Mouse (Mus musculus) neural tube, embryonic 11.5 days (tissue): ENCODE measurements around the gene Phyhipl. TPM values are rescaled to one million over a fixed set of nuclear protein-coding genes. Genes with fewer than 3 reads are reported as not detected.
A peak's percentile ranks its signal among the peaks of the same experiment; 100 is the strongest.

Source experiments
- ATAC-seq: fragments of 200-750 bp; cut with Nextera tagmentation; 2 replicates; pipeline ENCODE4 v1.8.0; 2017; ENCODE audit warnings: moderate number of reproducible peaks, mild to moderate bottlenecking, moderate TSS enrichment, moderate library complexity; ENCODE audit not compliant: insufficient read depth, low FRiP score, low TSS enrichment
- DNase-seq: peaks from one replicate; pipeline ENCODE4 v3.0.0-alpha.2; 2015; ENCODE audit warnings: low spot score
- H3K27ac ChIP-seq: fragments of 300-500 bp; sonication (generic); 2 replicates; pipeline ENCODE4 v1.5.1; 2014; ENCODE audit warnings: low read depth, mild to moderate bottlenecking, low read length
- H3K27me3 ChIP-seq: fragments of 300-500 bp; sonication (generic); 2 replicates; pipeline ENCODE4 v1.6.1; 2014; ENCODE audit warnings: mild to moderate bottlenecking, low read length, mixed read lengths; ENCODE audit not compliant: control insufficient read depth, insufficient read depth
- H3K36me3 ChIP-seq: fragments of 300-500 bp; sonication (generic); 2 replicates; pipeline ENCODE4 v1.6.1; 2014; ENCODE audit warnings: mild to moderate bottlenecking, low read length, moderate library complexity, mixed read lengths; ENCODE audit not compliant: control insufficient read depth, insufficient read depth
- H3K4me1 ChIP-seq: fragments of 300-500 bp; sonication (generic); 2 replicates; pipeline ENCODE4 v1.6.1; 2014; ENCODE audit warnings: low read length, mixed read lengths; ENCODE audit not compliant: control insufficient read depth, insufficient read depth
- H3K4me2 ChIP-seq: fragments of 300-500 bp; sonication (generic); 2 replicates; pipeline ENCODE4 v1.6.1; 2014; ENCODE audit warnings: low read depth, mild to moderate bottlenecking, moderate library complexity
- H3K4me3 ChIP-seq: fragments of 300-500 bp; sonication (generic); 2 replicates; pipeline ENCODE4 v1.5.1; 2014; ENCODE audit warnings: low read depth, low read length
- H3K9ac ChIP-seq: fragments of 300-500 bp; sonication (generic); 2 replicates; pipeline ENCODE4 v1.6.1; 2014; ENCODE audit warnings: mild to moderate bottlenecking, low read length
- H3K9me3 ChIP-seq: fragments of 300-500 bp; sonication (generic); 2 replicates; pipeline ENCODE4 v1.6.1; 2016; ENCODE audit warnings: low read length; ENCODE audit not compliant: control insufficient read depth
- WGBS: fragments of 180-500 bp; shearing (Covaris S2); extraction: QIAGEN DNeasy Blood & Tissue Kit; methylation state at CpG from one replicate; pipeline ENCODE4 v1.1.7; 2014; 5-methylcytosine and 5-hydroxymethylcytosine counted together
- polyA plus RNA-seq: library from polyadenylated mRNA; unstranded; fragments of >200 nt; fragmentation: Nextera tagmentation; extraction: Ambion mirVana; gene quantifications from 2 replicates; pipeline ENCODE4 v1.2.1, GENCODE M21; 2014

Phyhipl gene
- polyA plus RNA-seq = 142 and 166 TPM in 2 replicates

- H3K4me3 ChIP-seq = no peak within 1 kb of the TSS
- H3K27ac ChIP-seq = 0 out of 2 replicates have a peak within 1 kb of the TSS, but pooled peaks have one; percentile 11
- H3K4me1 ChIP-seq = peaks cover 15% of the 10 kb centered on the region
- H3K9me3 ChIP-seq = no peaks in the 10 kb centered on the region
- no peaks in the 10 kb centered on the region for H3K27me3 ChIP-seq
- no peak within 1 kb of the TSS for H3K9ac ChIP-seq
- H3K4me2 ChIP-seq = no peak within 1 kb of the TSS
- H3K36me3 ChIP-seq = no peaks in the 10 kb centered on the region
- DNase-seq = no peak
- 32% methylated on average over 7 of the region's 7 CpGs for WGBS
- ATAC-seq = peak; percentile 76; the same call in 1 of the 2 replicates
These were observed at the start of gene Phyhipl for GRCm38 (mm10) chr10:70655828-70656227. Phyhipl (minus strand) TSS chr10:70655965.

GRCm38 (mm10) chr10:70703211-70703610 lies 47.4 kb upstream of the Phyhipl start:
- Histone ChIP-seq H3K27ac (no peak overlapping the region), H3K4me1 (no peaks in the 10 kb centered on the region), H3K9ac (no peak overlapping the region), H3K36me3 (no peaks in the 10 kb centered on the region), H3K4me2 (no peak overlapping the region), H3K27me3 (no peaks in the 10 kb centered on the region), H3K4me3 (no peak overlapping the region), H3K9me3 (no peaks in the 10 kb centered on the region)
- ATAC-seq = no peak
- no peak for DNase-seq
- WGBS = 73% methylated on average over 6 of the region's 6 CpGs

- no peaks in the 10 kb centered on the region for H3K4me1 ChIP-seq
These were observed 43.8 kb upstream of the Phyhipl start for GRCm38 (mm10) chr10:70699581-70699980.

GRCm38 (mm10) chr10:70698014-70698413 lies 42.2 kb upstream of the Phyhipl start:
- Histone ChIP-seq H3K4me1 (no peaks in the 10 kb centered on the region), H3K9ac (no peak overlapping the region), H3K36me3 (no peaks in the 10 kb centered on the region), H3K9me3 (no peaks in the 10 kb centered on the region), H3K4me3 (no peak overlapping the region), H3K4me2 (no peak overlapping the region), H3K27ac (no peak overlapping the region), H3K27me3 (no peaks in the 10 kb centered on the region)
- 92% methylated on average over 3 of the region's 3 CpGs for WGBS
- DNase-seq = no peak
- no peak for ATAC-seq

More at GRCm38 (mm10) chr10:70699581-70699980, 43.8 kb upstream of the Phyhipl start:
- ATAC-seq (no peak), DNase-seq (no peak)
- H3K9ac ChIP-seq = no peak overlapping the region
- no peaks in the 10 kb centered on the region for H3K9me3 ChIP-seq
- H3K4me3 ChIP-seq = no peak overlapping the region
- H3K4me2 ChIP-seq = no peak overlapping the region
- H3K27ac ChIP-seq = no peak overlapping the region
- H3K36me3 ChIP-seq = no peaks in the 10 kb centered on the region
- no peaks in the 10 kb centered on the region for H3K27me3 ChIP-seq
- WGBS = 93% methylated on average over 7 of the region's 7 CpGs

- Histone ChIP-seq H3K4me1 (no peaks in the 10 kb centered on the region), H3K36me3 (no peaks in the 10 kb centered on the region), H3K9ac (no peak overlapping the region), H3K27ac (no peak overlapping the region), H3K27me3 (no peaks in the 10 kb centered on the region), H3K4me2 (no peak overlapping the region), H3K9me3 (no peaks in the 10 kb centered on the region), H3K4me3 (no peak overlapping the region)
- no peak for ATAC-seq
- no peak for DNase-seq
- 83% methylated on average over 29 of the region's 29 CpGs for WGBS
These were observed 41.2 kb upstream of the Phyhipl start for GRCm38 (mm10) chr10:70696748-70697585.

GRCm38 (mm10) chr10:70689346-70689745 lies 33.6 kb upstream of the Phyhipl start:
- ATAC-seq (no peak), DNase-seq (no peak)
- Histone ChIP-seq H3K27ac (no peak overlapping the region), H3K4me3 (no peak overlapping the region), H3K4me1 (no peaks in the 10 kb centered on the region), H3K36me3 (no peaks in the 10 kb centered on the region), H3K4me2 (no peak overlapping the region), H3K9me3 (no peaks in the 10 kb centered on the region), H3K27me3 (no peaks in the 10 kb centered on the region), H3K9ac (no peak overlapping the region)
- 88% methylated on average over 6 of the region's 6 CpGs for WGBS

GRCm38 (mm10) chr10:70688881-70689280 lies 33.1 kb upstream of the Phyhipl start:
- no peaks in the 10 kb centered on the region for H3K9me3 ChIP-seq
- H3K4me1 ChIP-seq = no peaks in the 10 kb centered on the region
- ATAC-seq (no peak), DNase-seq (no peak)
- 76% methylated on average over 8 of the region's 8 CpGs for WGBS
- H3K4me2 ChIP-seq = no peak overlapping the region
- no peaks in the 10 kb centered on the region for H3K36me3 ChIP-seq
- H3K27ac ChIP-seq = no peak overlapping the region
- no peak overlapping the region for H3K9ac ChIP-seq
- no peak overlapping the region for H3K4me3 ChIP-seq
- H3K27me3 ChIP-seq = no peaks in the 10 kb centered on the region

GRCm38 (mm10) chr10:70686941-70687703 lies 31.4 kb upstream of the Phyhipl start:
- Histone ChIP-seq H3K9me3 (no peaks in the 10 kb centered on the region), H3K36me3 (no peaks in the 10 kb centered on the region), H3K27ac (peak overlapping the region; percentile 51; the same call in 1 of the 2 replicates), H3K4me2 (no peak overlapping the region), H3K4me3 (no peak overlapping the region), H3K27me3 (no peaks in the 10 kb centered on the region), H3K9ac (no peak overlapping the region), H3K4me1 (no peaks in the 10 kb centered on the region)
- DNase-seq = no peak
- ATAC-seq = peak; percentile 16; the same call in 1 of the 2 replicates
- WGBS = 33% methylated on average over 11 of the region's 11 CpGs
